Mouse (Mus musculus) intestine, embryonic 16.5 days (tissue): ENCODE measurements at regions not wholly inside any gene's neighbourhood (a gene's known extent, or its start where the extent isn't known, plus 50 kb on each side); places are given as distances from the start of the nearest gene placed in this dataset.

Experiments used
- ATAC-seq: fragments of 200-750 bp; cut with Nextera tagmentation; 2 replicates; pipeline ENCODE4 v1.8.0; 2017; ENCODE audit warnings: moderate TSS enrichment, moderate library complexity
- H3K27ac ChIP-seq: fragments of 300-500 bp; sonication (generic); 2 replicates; pipeline ENCODE4 v1.5.1; 2014; ENCODE audit warnings: mild to moderate bottlenecking, low read length
- H3K27me3 ChIP-seq: fragments of 300-500 bp; sonication (generic); replicated peaks from 2 replicates; pipeline ENCODE4 v1.6.1; 2014; ENCODE audit warnings: low read length, control low read depth, mixed read lengths; ENCODE audit not compliant: control insufficient read depth, insufficient read depth
- H3K36me3 ChIP-seq: fragments of 300-500 bp; sonication (generic); 2 replicates; pipeline ENCODE4 v1.6.1; 2014; ENCODE audit warnings: low read length, control low read depth; ENCODE audit not compliant: control insufficient read depth, insufficient read depth
- H3K4me1 ChIP-seq: fragments of 300-500 bp; sonication (generic); 2 replicates; pipeline ENCODE4 v1.6.1; 2014; ENCODE audit warnings: low read length, control low read depth, mixed read lengths; ENCODE audit not compliant: control insufficient read depth, insufficient read depth
- H3K4me2 ChIP-seq: fragments of 300-500 bp; sonication (generic); 2 replicates; pipeline ENCODE4 v1.6.1; 2014; ENCODE audit warnings: low read depth, low read length, control low read depth
- H3K4me3 ChIP-seq: fragments of 300-500 bp; sonication (generic); 2 replicates; pipeline ENCODE4 v1.5.1; 2014; ENCODE audit warnings: mild to moderate bottlenecking, low read length
- H3K9ac ChIP-seq: fragments of 300-500 bp; sonication (generic); 2 replicates; pipeline ENCODE4 v1.6.1; 2014; ENCODE audit warnings: low read depth, low read length
- H3K9me3 ChIP-seq: fragments of 300-500 bp; sonication (generic); 2 replicates; pipeline ENCODE4 v1.6.1; 2016; ENCODE audit warnings: low read length, control low read depth; ENCODE audit not compliant: control insufficient read depth
- WGBS: fragments of 180-500 bp; shearing (Covaris S2); extraction: QIAGEN DNeasy Blood & Tissue Kit; methylation state at CpG from one replicate; pipeline ENCODE4 v1.1.7; 2014; 5-methylcytosine and 5-hydroxymethylcytosine counted together

DNA sequence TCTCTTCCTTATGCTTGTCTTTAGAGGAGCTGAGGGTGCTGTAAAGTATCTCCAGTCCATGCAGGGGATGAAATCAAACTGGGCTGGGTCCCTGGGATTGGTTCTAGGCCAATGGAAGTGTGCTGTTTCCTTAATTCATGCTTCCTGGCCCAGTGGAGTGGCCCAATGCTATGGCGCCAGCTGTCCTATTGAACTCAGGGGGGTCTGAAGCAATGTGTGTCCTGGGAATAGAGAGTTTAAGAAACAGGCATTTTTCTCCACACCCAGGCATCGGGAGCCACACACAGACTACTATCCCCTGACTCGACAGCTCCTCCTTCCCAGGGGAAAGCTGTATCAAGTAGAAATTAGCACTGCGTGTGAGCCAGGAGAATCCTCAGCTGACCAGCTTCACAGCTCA lies 269.8 kb downstream of the Gadd45g start:
- no peaks in the 10 kb centered on the region for H3K9me3 ChIP-seq
- H3K27me3 ChIP-seq, result no peaks in the 10 kb centered on the region
- H3K27ac ChIP-seq, result no peak overlapping the region
- H3K4me2 ChIP-seq, result no peak overlapping the region
- H3K36me3 ChIP-seq, result no peaks in the 10 kb centered on the region
- 70% methylated on average over 4 of the region's 4 CpGs for WGBS
- no peak overlapping the region for H3K9ac ChIP-seq
- no peak for ATAC-seq
- H3K4me1 ChIP-seq, result no peaks in the 10 kb centered on the region
- H3K4me3 ChIP-seq, result no peak overlapping the region

DNA sequence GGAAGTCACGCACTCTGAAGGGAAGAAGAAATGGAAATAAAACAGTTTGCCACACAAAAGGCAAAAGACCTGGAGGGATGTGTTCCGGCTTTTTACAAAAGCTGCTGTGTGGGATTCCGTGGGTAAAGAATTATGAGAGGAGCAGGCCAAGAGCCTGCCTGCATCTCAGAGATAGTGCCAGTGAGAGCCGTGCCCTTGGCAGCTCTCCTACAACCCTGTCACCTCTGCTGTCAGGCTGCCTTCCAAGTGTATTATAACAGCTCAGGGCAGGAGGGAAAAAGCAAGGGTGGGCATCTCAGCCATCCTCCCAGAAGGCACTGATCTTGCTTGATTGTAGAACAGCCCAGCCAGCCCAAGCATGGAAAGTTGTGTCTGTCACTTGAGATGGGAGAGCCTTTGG lies 270.3 kb downstream of the Gadd45g start:
- WGBS, result 77% methylated on average over 4 of the region's 4 CpGs
- Histone ChIP-seq H3K4me3 (no peak overlapping the region), H3K4me2 (no peak overlapping the region), H3K4me1 (no peaks in the 10 kb centered on the region), H3K27me3 (no peaks in the 10 kb centered on the region), H3K36me3 (no peaks in the 10 kb centered on the region), H3K9ac (no peak overlapping the region), H3K9me3 (no peaks in the 10 kb centered on the region), H3K27ac (no peak overlapping the region)
- no peak for ATAC-seq

DNA sequence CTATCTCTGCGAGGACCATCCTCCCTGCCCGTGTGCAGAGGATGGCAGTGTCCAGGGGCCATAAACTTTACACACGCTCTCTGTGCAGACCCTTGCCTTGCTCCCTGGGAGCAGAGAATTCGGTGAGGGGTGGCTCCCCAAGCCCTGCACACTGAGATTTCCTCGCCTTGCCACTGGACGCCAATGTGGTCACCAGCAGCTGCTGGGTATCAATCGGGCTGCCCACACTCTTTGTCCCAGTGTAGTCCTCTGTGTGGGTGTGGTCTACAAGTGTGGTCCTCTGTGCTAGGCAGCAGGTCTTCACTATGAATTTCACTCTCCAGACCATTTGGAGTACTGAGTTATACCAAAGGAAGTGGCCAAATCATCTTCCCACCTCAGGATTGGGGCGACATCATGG lies 274.3 kb downstream of the Gadd45g start:
- Histone ChIP-seq H3K4me3 (no peak overlapping the region), H3K27me3 (no peaks in the 10 kb centered on the region), H3K4me2 (no peak overlapping the region), H3K27ac (no peak overlapping the region), H3K9ac (no peak overlapping the region), H3K36me3 (no peaks in the 10 kb centered on the region), H3K4me1 (no peaks in the 10 kb centered on the region), H3K9me3 (no peaks in the 10 kb centered on the region)
- no peak for ATAC-seq
- 83% methylated on average over 8 of the region's 8 CpGs for WGBS

DNA sequence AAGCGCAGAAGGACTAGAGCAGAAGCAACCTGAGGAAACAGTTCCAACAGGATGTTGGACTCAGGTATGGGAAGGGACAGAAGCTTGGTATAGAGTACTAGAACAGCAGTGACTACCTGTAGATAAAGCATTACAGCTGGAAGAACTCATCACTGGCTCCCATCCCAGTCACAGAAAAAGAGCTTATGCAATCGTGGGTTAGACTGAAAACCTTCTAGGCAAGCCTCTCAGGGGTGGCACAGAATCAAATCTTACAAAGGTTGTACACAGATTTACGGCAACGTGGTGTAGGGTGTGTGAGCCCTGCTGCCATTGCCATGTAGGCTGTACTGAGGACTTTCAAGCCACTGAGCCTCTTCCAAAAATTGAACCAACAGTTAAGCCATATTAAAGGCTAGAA lies 278.6 kb downstream of the Gadd45g start:
- Histone ChIP-seq H3K27ac (no peak overlapping the region), H3K9ac (no peak overlapping the region), H3K36me3 (no peaks in the 10 kb centered on the region), H3K27me3 (no peaks in the 10 kb centered on the region), H3K9me3 (no peaks in the 10 kb centered on the region), H3K4me3 (no peak overlapping the region), H3K4me1 (no peaks in the 10 kb centered on the region), H3K4me2 (no peak overlapping the region)
- 83% methylated on average over 4 of the region's 4 CpGs for WGBS
- ATAC-seq, result no peak

DNA sequence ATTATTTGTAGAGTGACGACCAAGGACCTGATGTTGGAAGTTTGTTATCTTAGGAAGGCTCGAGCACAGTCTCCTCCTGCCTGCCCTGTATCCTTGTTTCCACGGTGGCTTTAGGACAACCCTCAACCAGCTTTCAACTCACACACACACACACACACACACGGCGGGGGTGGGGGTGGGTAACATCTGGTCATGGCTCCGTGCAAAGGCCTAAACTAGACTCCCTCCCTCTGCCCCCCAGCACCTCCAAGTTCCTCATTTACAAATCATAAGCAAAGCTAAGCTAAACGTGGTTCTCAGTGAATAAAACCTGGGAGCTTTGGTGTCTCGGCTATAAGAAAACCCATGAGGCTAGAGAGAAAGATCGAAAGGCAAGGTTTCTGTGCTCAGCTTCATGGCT lies 281.3 kb downstream of the Gadd45g start:
- WGBS, result 78% methylated on average over 9 of the region's 9 CpGs
- H3K27me3 ChIP-seq, result no peaks in the 10 kb centered on the region
- H3K9ac ChIP-seq, result no peak overlapping the region
- H3K9me3 ChIP-seq, result no peaks in the 10 kb centered on the region; the same call in 1 of the 2 replicates
- no peak for ATAC-seq
- no peaks in the 10 kb centered on the region for H3K36me3 ChIP-seq
- no peaks in the 10 kb centered on the region for H3K4me1 ChIP-seq
- no peak overlapping the region for H3K4me3 ChIP-seq
- H3K27ac ChIP-seq, result no peak overlapping the region
- H3K4me2 ChIP-seq, result no peak overlapping the region

DNA sequence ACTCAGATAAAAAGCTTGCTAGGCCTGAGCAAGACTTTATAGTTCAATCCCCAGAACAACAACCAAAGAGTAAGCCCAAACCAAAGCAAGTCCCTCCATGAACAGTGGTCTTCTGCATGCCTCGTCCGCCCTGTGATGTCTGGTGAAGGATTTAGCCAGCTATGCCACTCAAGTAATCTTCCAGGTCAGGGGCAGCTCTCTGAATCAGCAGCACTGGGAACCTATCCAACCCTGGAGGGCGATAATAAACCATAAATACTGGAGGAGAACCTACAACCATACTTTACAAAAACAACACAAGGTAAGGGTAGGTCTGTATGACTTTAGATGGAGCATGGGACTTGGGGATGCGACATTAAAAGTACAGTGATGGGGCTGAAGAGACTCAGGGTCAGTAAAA lies 283.0 kb downstream of the Gadd45g start:
- H3K27ac ChIP-seq, result no peak overlapping the region
- no peaks in the 10 kb centered on the region for H3K27me3 ChIP-seq
- H3K4me2 ChIP-seq, result no peak overlapping the region
- WGBS, result 87% methylated on average over 4 of the region's 4 CpGs
- no peak for ATAC-seq
- H3K4me1 ChIP-seq, result no peaks in the 10 kb centered on the region
- no peaks in the 10 kb centered on the region for H3K36me3 ChIP-seq
- H3K4me3 ChIP-seq, result no peak overlapping the region
- no peak overlapping the region for H3K9ac ChIP-seq
- H3K9me3 ChIP-seq, result no peaks in the 10 kb centered on the region; the same call in 1 of the 2 replicates

DNA sequence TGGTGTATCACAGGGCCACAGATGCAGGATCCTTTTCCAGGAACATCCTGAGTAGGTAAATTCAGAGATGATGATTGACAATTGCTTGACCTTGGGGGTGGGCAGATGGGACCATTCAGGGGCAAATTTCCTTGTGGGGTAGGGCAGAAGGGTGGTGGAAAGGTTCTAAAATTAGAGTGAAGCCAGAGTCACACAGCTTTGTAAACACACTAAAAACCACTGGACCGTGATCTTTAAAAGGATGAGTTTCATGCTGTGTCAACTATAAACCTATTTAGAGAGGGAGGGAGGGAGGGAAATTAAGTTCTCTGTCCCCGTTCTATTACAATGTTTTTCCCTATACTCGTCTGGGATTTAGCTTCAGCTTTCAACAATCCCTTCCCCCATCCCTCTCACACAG lies 286.7 kb downstream of the Gadd45g start:
- Histone ChIP-seq H3K9me3 (no peaks in the 10 kb centered on the region; the same call in 1 of the 2 replicates), H3K27me3 (no peaks in the 10 kb centered on the region), H3K36me3 (no peaks in the 10 kb centered on the region), H3K4me2 (no peak overlapping the region), H3K4me1 (no peaks in the 10 kb centered on the region), H3K27ac (no peak overlapping the region), H3K4me3 (no peak overlapping the region), H3K9ac (no peak overlapping the region)
- 54% methylated on average over 3 of the region's 3 CpGs for WGBS
- ATAC-seq, result no peak

DNA sequence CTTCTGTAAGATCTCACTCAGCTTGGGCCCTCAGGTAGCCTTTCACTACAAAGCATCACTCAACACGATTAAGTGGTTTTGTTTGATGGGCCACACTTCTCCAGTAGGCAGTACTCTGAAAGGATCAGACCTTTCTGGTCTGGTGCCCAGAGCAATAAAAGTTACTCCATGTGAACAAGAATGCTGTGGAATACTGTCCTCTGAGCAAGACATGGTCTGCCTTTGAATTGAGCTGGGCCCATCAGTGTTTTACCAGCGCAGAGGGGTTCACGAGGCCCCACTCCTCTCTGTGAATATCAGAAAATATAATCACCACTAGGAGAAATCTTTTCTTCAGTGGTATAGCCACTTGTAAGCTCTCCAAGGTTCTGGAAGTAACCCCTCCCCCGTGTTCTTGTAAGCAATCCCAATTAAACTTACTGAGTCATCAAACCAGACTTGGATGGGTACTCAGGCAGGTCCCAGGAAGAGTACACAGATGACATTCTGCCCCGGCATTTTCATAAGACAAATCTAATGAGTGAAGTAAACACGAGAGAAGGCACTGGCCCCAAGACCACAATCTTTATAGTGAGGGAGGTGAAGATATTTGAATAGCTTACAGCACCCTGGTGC lies 292.0 kb downstream of the Gadd45g start:
- no peak overlapping the region for H3K4me2 ChIP-seq

DNA sequence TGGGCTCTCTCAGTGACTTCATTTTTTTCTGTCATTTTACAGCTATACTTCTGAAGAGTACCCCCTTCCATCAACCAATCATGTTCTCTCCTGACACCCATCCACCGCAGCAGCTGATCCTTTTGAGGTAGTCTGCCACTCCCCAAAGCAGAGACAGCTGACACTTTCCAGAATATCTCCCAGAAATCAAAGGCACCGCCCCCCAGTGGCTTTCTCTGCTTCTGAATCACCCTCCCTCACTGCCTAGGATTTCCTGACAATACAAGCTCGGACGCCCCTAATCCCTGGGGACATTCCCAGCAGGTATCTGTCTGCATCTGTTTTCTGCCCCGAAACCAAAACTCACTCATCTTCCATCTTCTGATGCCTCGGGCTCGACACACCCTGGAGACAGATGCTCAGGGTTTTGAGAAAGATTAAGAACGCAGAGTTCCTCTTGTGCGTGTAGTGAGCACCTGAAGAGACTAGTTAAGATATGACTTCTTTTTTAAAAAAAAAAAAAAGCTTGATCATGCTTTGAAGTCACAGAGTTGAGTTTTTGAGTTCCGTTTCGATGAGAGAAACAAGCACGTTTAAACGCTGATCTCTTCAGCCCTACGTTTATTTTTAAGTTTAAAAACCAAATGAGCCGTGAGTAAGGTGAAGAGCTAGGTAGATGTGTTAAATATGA lies 292.8 kb downstream of the Gadd45g start:
- no peak overlapping the region for H3K4me2 ChIP-seq
- no peaks in the 10 kb centered on the region for H3K36me3 ChIP-seq
- H3K4me3 ChIP-seq, result no peak overlapping the region
- H3K9ac ChIP-seq, result no peak overlapping the region
- 37% methylated on average over 15 of the region's 15 CpGs for WGBS
- no peaks in the 10 kb centered on the region for H3K9me3 ChIP-seq
- H3K27me3 ChIP-seq, result no peaks in the 10 kb centered on the region
- no peak for ATAC-seq
- no peaks in the 10 kb centered on the region for H3K4me1 ChIP-seq
- no peak overlapping the region for H3K27ac ChIP-seq

More for the DNA sequence above, 292.0 kb downstream of the Gadd45g start:
- Histone ChIP-seq H3K4me1 (no peaks in the 10 kb centered on the region), H3K9ac (no peak overlapping the region), H3K27ac (no peak overlapping the region), H3K9me3 (no peaks in the 10 kb centered on the region), H3K27me3 (no peaks in the 10 kb centered on the region), H3K36me3 (no peaks in the 10 kb centered on the region), H3K4me3 (no peak overlapping the region)
- WGBS, result 66% methylated on average over 6 of the region's 6 CpGs
- no peak for ATAC-seq

DNA sequence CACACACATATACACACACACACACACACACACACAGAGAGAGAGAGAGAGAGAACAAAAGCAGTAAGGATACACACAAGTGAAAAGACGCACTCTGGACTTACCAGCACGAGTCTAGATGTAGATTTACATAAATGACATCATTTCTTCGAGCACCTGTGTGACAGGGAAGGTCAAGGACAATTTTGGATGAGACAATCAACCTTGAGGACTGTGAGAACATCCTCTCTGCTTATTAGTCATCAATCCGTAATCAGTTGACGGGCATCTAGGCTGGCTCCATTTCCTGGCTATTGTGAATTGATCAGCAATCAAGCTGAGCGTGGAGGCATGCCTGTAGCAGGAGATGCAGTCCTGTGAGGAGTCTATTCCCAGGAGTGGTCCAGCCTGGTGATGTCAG lies 293.7 kb downstream of the Gadd45g start:
- Histone ChIP-seq H3K9ac (no peak overlapping the region), H3K27me3 (no peaks in the 10 kb centered on the region), H3K9me3 (peaks cover 3% of the 10 kb centered on the region; the same call in 1 of the 2 replicates), H3K27ac (no peak overlapping the region), H3K4me2 (no peak overlapping the region), H3K36me3 (no peaks in the 10 kb centered on the region), H3K4me1 (no peaks in the 10 kb centered on the region), H3K4me3 (no peak overlapping the region)
- 75% methylated on average over 6 of the region's 6 CpGs for WGBS
- no peak for ATAC-seq
